Mouse (Mus musculus) B cell, adult (primary cell): ENCODE results near the gene AU040320. TPM values are rescaled to one million over a fixed set of nuclear protein-coding genes. Genes with fewer than 3 reads are reported as not detected.

Experiments used
- total RNA-seq: library from RNA; stranded (reverse); gene quantifications from 4 replicates; pipeline ENCODE4 v1.2.4, GENCODE M21; 2023; ENCODE audit not compliant: inconsistent age

AU040320 gene
- 44.3 to 55.1 TPM (median 50.5 TPM) in 4 replicates for total RNA-seq

GRCm38 (mm10) chr4:126753268-126754230, at the start of gene AU040320, which contains the start of gene Ncdn:
TSS of gene AU040320 (plus strand) at chr4:126753544.
TSS of gene Ncdn (minus strand) at chr4:126753438.

GRCm38 (mm10) chr4:126736001-126736414, 17.3 kb upstream of the AU040320 start, which contains the start of gene Tfap2e:
TSS of gene Tfap2e (minus strand) at chr4:126736240.

Other genes with a start within 250 kb of the AU040320 start
- 8.6 to 11.2 TPM (median 9.5 TPM) in 4 replicates for gene Ago4, start 220.1 kb upstream of the AU040320 start, total RNA-seq
- gene Clspn, start 196.6 kb upstream of the AU040320 start, total RNA-seq: 11.4 to 16.4 TPM (median 13.6 TPM) in 4 replicates
- 0.64 to 1.1 TPM (median 0.77 TPM) in 4 replicates for gene 5730409E04Rik, start 143.7 kb upstream of the AU040320 start, total RNA-seq
- gene Psmb2, start 75.9 kb upstream of the AU040320 start, total RNA-seq: 85.8 to 97.3 TPM (median 95.7 TPM) in 4 replicates
- gene Tfap2e, start 17.3 kb upstream of the AU040320 start, total RNA-seq: not detected in 4 replicates
- gene Ncdn, start 106 bp upstream of the AU040320 start, total RNA-seq: 29.1 to 34.0 TPM (median 30.8 TPM) in 4 replicates
- gene Zmym4, start 214.6 kb downstream of the AU040320 start, total RNA-seq: 33.2 to 52.3 TPM (median 38.8 TPM) in 4 replicates